ENCODE assay signal across 18 mouse cellular contexts in the genomic region with DNA sequence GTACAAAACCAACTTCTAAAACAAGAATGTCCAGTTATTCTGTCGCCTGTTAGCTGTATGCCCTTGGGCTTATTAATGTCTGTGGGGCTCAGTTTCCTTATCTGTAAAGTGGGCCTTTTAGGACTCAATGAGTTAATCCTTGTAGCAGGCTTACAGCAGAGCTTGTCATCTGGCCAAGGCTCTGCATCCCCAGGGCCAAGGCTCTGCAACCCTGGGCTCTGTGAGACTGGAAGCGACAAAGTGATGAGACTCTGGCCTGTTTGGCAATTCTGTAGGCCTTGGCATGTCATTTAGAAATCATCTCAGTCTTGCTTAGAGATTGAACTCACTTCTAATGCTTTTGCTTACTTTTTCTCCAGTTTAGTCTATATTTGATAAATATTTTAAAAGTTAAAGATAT. TPM values are rescaled to one million over a fixed set of nuclear protein-coding genes. Genes with fewer than 3 reads are reported as not detected.
DNase-seq lines count a peak whose midpoint lies in the region.
"Had no signal": no experiment of that assay in that cellular context is flagged by ENCODE, and none has a peak within 500 bp of the region (broad histone marks: within the 10 kb centered on the region; RNA-seq: fewer than 3 reads in every experiment).

No protein-coding gene starts in this region.

- WGBS in limb, embryonic 10.5 days, result 90% methylated on average over 2 of the region's 2 CpGs

- no peaks in the 10 kb centered on the region for H3K9me3 ChIP-seq in limb, embryonic 10.5 days (replicated peaks)
- H3K9me3 ChIP-seq: embryonic facial prominence, embryonic 10.5 days; embryonic facial prominence, embryonic 12.5 days; forebrain, embryonic 13.5 days; forebrain, embryonic 15.5 days had no signal

- no peaks in the 10 kb centered on the region for H3K27me3 ChIP-seq in limb, embryonic 10.5 days (ENCODE audit: low read depth, poor library complexity, severe bottlenecking)
- H3K27me3 ChIP-seq: embryonic facial prominence, embryonic 12.5 days; forebrain, embryonic 13.5 days; forebrain, embryonic 15.5 days had no signal

- H3K4me3 ChIP-seq in limb, embryonic 10.5 days, result no peak overlapping the region
- H3K4me3 ChIP-seq: embryonic facial prominence, embryonic 10.5 days; embryonic facial prominence, embryonic 12.5 days; forebrain, embryonic 13.5 days; forebrain, embryonic 15.5 days had no signal

- H3K36me3 ChIP-seq in limb, embryonic 10.5 days, result no peaks in the 10 kb centered on the region
- H3K36me3 ChIP-seq: embryonic facial prominence, embryonic 10.5 days; embryonic facial prominence, embryonic 12.5 days; forebrain, embryonic 15.5 days had no signal

- H3K27ac ChIP-seq in limb, embryonic 10.5 days, result no peak overlapping the region
- H3K27ac ChIP-seq: embryonic facial prominence, embryonic 10.5 days; embryonic facial prominence, embryonic 12.5 days; forebrain, embryonic 13.5 days; forebrain, embryonic 15.5 days had no signal

- H3K4me1 ChIP-seq in limb, embryonic 10.5 days, result peaks cover 8% of the 10 kb centered on the region
- H3K4me1 ChIP-seq: embryonic facial prominence, embryonic 12.5 days; forebrain, embryonic 13.5 days; forebrain, embryonic 15.5 days had no signal

- DNase-seq in adrenal gland, adult 8-10 months, result peak; percentile 60
- no peak for DNase-seq in adrenal gland, postnatal 4 days (ENCODE audit: low spot score in 2 of 2)
- DNase-seq in heart, adult 11 months, result peak; percentile 2
- DNase-seq in heart, postnatal 10 days, result no peak
- DNase-seq in adrenal gland, postnatal 14 days, result peak; percentile 59
- DNase-seq in limb, embryonic 10.5 days (ENCODE audit: low spot score), result peak; percentile 18
- DNase-seq in embryo, embryonic 10 days (ENCODE audit: low spot score), result no peak
- DNase-seq in lung, postnatal 10 days, result no peak
- DNase-seq: cerebellum, adult 11-12 months; cerebellum, adult 8-10 months; cerebellum, adult 9-11 months; cerebellum, postnatal 14 days; cerebellum, postnatal 36 days; forebrain, postnatal 0 days had no signal

- intact Hi-C loops in heart, postnatal 10 days (cut with DNase I), result loop anchor here (5.0 kb wide), 2 partner anchors 108 to 683 kb away; no protein-coding TSS in a partner anchor

RNA-seq across cellular contexts. Expression of a gene that starts 16.4 kb away (rescaled TPM):
- total RNA-seq in adrenal gland, adult 8-10 months (2022), result 100 to 1,000 TPM; 145 to 204 (median 162) TPM
- total RNA-seq in adrenal gland, postnatal 4 days (2021), result 100 to 1,000 TPM; 176 to 182 TPM
- 100 to 1,000 TPM; 125 to 138 TPM for total RNA-seq in heart, postnatal 10 days (2021)
- total RNA-seq in adrenal gland, postnatal 14 days (2021), result 171 and 181 TPM in 2 replicates
- polyA plus RNA-seq in limb, embryonic 10.5 days (2016; fragmentation: Nextera tagmentation; extraction: Ambion mirVana), result 540 and 565 TPM in 2 replicates

RNA-seq across cellular contexts. Expression of a gene that starts 20.3 kb away (rescaled TPM):
- total RNA-seq in adrenal gland, adult 8-10 months (2022), result 10 to 100 TPM; 53.9 to 62.2 (median 59.2) TPM
- 10 to 100 TPM; 55.8 to 59.4 TPM for total RNA-seq in adrenal gland, postnatal 4 days (2021)
- 10 to 100 TPM; 45.3 to 45.5 TPM for total RNA-seq in heart, postnatal 10 days (2021)
- 50.5 and 54.4 TPM in 2 replicates for total RNA-seq in adrenal gland, postnatal 14 days (2021)
- polyA plus RNA-seq in limb, embryonic 10.5 days (2016; fragmentation: Nextera tagmentation; extraction: Ambion mirVana), result 49.7 and 51.1 TPM in 2 replicates

Comparison
In these comparisons a context has a peak if more than half of its experiments do, and no peak if none do; other contexts are left out.
1. DNase-seq: peak in adrenal gland, adult 8-10 months (single experiment), heart, adult 11 months (single experiment), adrenal gland, postnatal 14 days (single experiment) and limb, embryonic 10.5 days (single experiment); none in adrenal gland, postnatal 4 days (0 of 2), heart, postnatal 10 days (0 of 2), embryo, embryonic 10 days (single experiment) and lung, postnatal 10 days (single experiment).